8 mouse cellular contexts compared by ENCODE assay signal in the genomic region with DNA sequence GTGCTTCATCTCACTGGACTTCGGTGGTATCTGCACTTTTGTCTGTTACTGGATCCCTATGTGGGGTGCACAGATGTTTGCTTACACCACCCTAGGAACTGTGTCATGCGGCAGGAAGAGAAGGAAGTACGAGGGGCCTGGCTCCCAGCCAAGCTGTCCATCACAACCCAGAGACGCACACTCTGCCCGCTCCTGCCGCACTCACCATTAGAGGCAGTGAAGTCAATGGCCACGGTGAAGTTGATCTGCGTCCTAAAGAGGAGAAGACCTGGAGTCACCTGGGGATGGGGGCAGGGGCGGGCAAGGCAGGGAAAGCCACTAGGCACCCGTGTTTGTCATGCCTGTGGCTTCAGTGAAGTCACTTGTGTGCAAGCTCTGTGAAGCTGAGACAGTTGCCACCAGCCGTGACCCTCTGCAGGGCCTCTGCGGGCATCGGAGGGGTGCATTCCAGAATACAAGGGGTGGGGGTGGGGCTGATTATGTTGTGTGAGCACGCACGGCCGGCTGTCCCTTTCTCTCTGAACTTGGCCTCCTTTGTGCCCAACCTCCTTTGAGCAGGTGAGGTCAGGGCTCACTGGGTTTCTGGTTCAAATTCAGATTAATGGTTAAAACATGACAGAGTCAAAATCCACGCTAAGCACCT. TPM values are rescaled to one million over a fixed set of nuclear protein-coding genes. Genes with fewer than 3 reads are reported as not detected.
DNase-seq lines count a peak whose midpoint lies in the region; ATAC-seq and TF ChIP-seq lines count a peak whose summit lies in the region.

No protein-coding gene starts in this region.

- no peak for TF ChIP-seq EP300 in liver, embryonic 14.5 days (IDR thresholded peaks at IDR 0.05; ENCODE audit: low read depth)

- no peak for TF ChIP-seq CTCF in intestine, postnatal 0 days (IDR thresholded peaks at IDR 0.05; ENCODE audit: low read depth)
- TF ChIP-seq CTCF in bone marrow, adult 2 months (IDR thresholded peaks at IDR 0.05; ENCODE audit: control insufficient read depth, insufficient read depth, low read length) = no peak
- TF ChIP-seq CTCF in liver, embryonic 14.5 days (IDR thresholded peaks at IDR 0.05; ENCODE audit: low read depth) = no peak

- H3K27me3 ChIP-seq in intestine, embryonic 15.5 days (replicated peaks) = no peaks in the 10 kb centered on the region
- H3K27me3 ChIP-seq in intestine, postnatal 0 days (replicated peaks; ENCODE audit: control insufficient read depth, insufficient read depth, low read length) = no peaks in the 10 kb centered on the region
- H3K27me3 ChIP-seq in liver, embryonic 14.5 days (ENCODE audit: control insufficient read depth, insufficient read depth, low read length) = no peaks in the 10 kb centered on the region

- WGBS in intestine, embryonic 15.5 days = 15% methylated on average over 17 of the region's 17 CpGs
- WGBS in intestine, postnatal 0 days = 14% methylated on average over 17 of the region's 17 CpGs
- WGBS in bone marrow, adult 2 months = 4% methylated on average over 17 of the region's 17 CpGs
- WGBS in liver, embryonic 14.5 days (ENCODE audit: insufficient replicate concordance) = 7% methylated on average over 17 of the region's 17 CpGs

- no peak overlapping the region for H3K4me3 ChIP-seq in intestine, embryonic 15.5 days (replicated peaks)
- no peak overlapping the region for H3K4me3 ChIP-seq in intestine, postnatal 0 days (ENCODE audit: low read depth, low read length)
- no peak overlapping the region for H3K4me3 ChIP-seq in bone marrow, adult 2 months (replicated peaks; ENCODE audit: control insufficient read depth, low read depth, low read length)
- no peak overlapping the region for H3K4me3 ChIP-seq in liver, embryonic 14.5 days (ENCODE audit: insufficient read depth in 1 of 2, low read depth in 2 of 2, low read length in 2 of 2)

- no peak overlapping the region for H3K27ac ChIP-seq in intestine, embryonic 15.5 days
- H3K27ac ChIP-seq in intestine, postnatal 0 days (ENCODE audit: low read depth, low read length) = no peak overlapping the region
- H3K27ac ChIP-seq in bone marrow, adult 2 months (ENCODE audit: control insufficient read depth, insufficient read depth, low read depth, low read length, poor library complexity) = peak overlapping the region; percentile 36
- no peak overlapping the region for H3K27ac ChIP-seq in liver, embryonic 14.5 days

- peak; percentile 36; the same call in 1 of the 2 replicates for TF ChIP-seq POLR2A in bone marrow, adult 2 months (IDR thresholded peaks at IDR 0.05; ENCODE audit: borderline replicate concordance, control insufficient read depth, low read depth, low read length)

- peak in 1 of 3 experiments; percentile 17 for DNase-seq in liver, embryonic 14.5 days (ENCODE audit: low read depth in 3 of 3, low spot score in 3 of 3)
- peak; percentile 56 for DNase-seq in naive thymus-derived CD4-positive, alpha-beta T cell, adult 2 months (ENCODE audit: low read depth)
- no peak for DNase-seq in adipocyte (ENCODE audit: low spot score)
- DNase-seq in layer of hippocampus, adult 18-20 months (ENCODE audit: low spot score in 2 of 2) = no peak

- H3K9ac ChIP-seq in intestine, embryonic 15.5 days = no peak overlapping the region
- H3K9ac ChIP-seq in intestine, postnatal 0 days (ENCODE audit: low read depth, low read length) = no peak overlapping the region
- no peak overlapping the region for H3K9ac ChIP-seq in liver, embryonic 14.5 days (replicated peaks)

- no peaks in the 10 kb centered on the region for H3K36me3 ChIP-seq in intestine, embryonic 15.5 days
- H3K36me3 ChIP-seq in intestine, postnatal 0 days (ENCODE audit: control insufficient read depth, insufficient read depth) = no peaks in the 10 kb centered on the region
- H3K36me3 ChIP-seq in liver, embryonic 14.5 days (replicated peaks; ENCODE audit: control insufficient read depth, insufficient read depth, low read depth) = no peaks in the 10 kb centered on the region

- H3K9me3 ChIP-seq in intestine, embryonic 15.5 days = no peaks in the 10 kb centered on the region
- no peaks in the 10 kb centered on the region; the same call in 1 of the 2 replicates for H3K9me3 ChIP-seq in intestine, postnatal 0 days (ENCODE audit: control insufficient read depth)
- no peaks in the 10 kb centered on the region for H3K9me3 ChIP-seq in liver, embryonic 14.5 days (ENCODE audit: control insufficient read depth, low read length)

- H3K4me2 ChIP-seq in intestine, embryonic 15.5 days (replicated peaks) = no peak overlapping the region; the same call in 1 of the 2 replicates
- no peak overlapping the region for H3K4me2 ChIP-seq in intestine, postnatal 0 days (replicated peaks; ENCODE audit: low read depth)
- H3K4me2 ChIP-seq in liver, embryonic 14.5 days (ENCODE audit: low read depth) = peak overlapping the region; percentile 1; the same call in 1 of the 2 replicates

- peaks cover 32% of the 10 kb centered on the region for H3K4me1 ChIP-seq in intestine, embryonic 15.5 days (replicated peaks)
- H3K4me1 ChIP-seq in intestine, postnatal 0 days (replicated peaks; ENCODE audit: control insufficient read depth, insufficient read depth, low read length) = peaks cover 8% of the 10 kb centered on the region; the same call in 1 of the 2 replicates
- H3K4me1 ChIP-seq in bone marrow, adult 2 months (ENCODE audit: control insufficient read depth, insufficient read depth, low read length) = peaks cover 19% of the 10 kb centered on the region
- peaks cover 8 to 9% of the 10 kb centered on the region in 2 experiments for H3K4me1 ChIP-seq in liver, embryonic 14.5 days (replicated peaks; ENCODE audit: control insufficient read depth in 2 of 2, insufficient read depth in 2 of 2, low read length in 1 of 2)

- peak; percentile 24 for ATAC-seq in intestine, embryonic 15.5 days
- ATAC-seq in intestine, postnatal 0 days = no peak
- peak; percentile 86 to 87 for ATAC-seq in hematopoietic stem cell, adult 5-6 weeks (replicated peaks in 1 of 2; ENCODE audit: insufficient read depth in 1 of 2, low FRiP score in 2 of 2, low TSS enrichment in 1 of 2, low read depth in 1 of 2, poor library complexity in 2 of 2, severe bottlenecking in 2 of 2)
- no peak for ATAC-seq in liver, embryonic 14.5 days (ENCODE audit: insufficient read depth)

RNA-seq across cellular contexts. Expression of a gene that starts 50.6 kb away (rescaled TPM):
- 0.53 and 0.61 TPM in 2 replicates for polyA plus RNA-seq in intestine, embryonic 15.5 days (2015; fragmentation: Nextera tagmentation; extraction: Ambion mirVana)
- 0.20 TPM in 2 replicates for polyA plus RNA-seq in intestine, postnatal 0 days (2015; fragmentation: Nextera tagmentation; extraction: Ambion mirVana)
- polyA plus RNA-seq in bone marrow, adult 2 months (2011; ENCODE audit: insufficient read depth, insufficient read length, low replicate concordance, missing spikeins) = 217 and 514 TPM in 2 replicates
- total RNA-seq in hematopoietic stem cell, adult 5-6 weeks (2017) = 27.8 and 58.2 TPM in 2 replicates
- polyA plus RNA-seq in liver, embryonic 14.5 days (2012; rRNA removed) = 11.5 and 12.8 TPM in 2 replicates
- 3.7 and 4.1 TPM in 2 replicates for polyA plus RNA-seq in liver, embryonic 14.5 days (2014; fragmentation: Nextera tagmentation; extraction: Ambion mirVana)
- total RNA-seq in layer of hippocampus, adult 18-20 months (2021) = not detected

Comparison
In these comparisons a context has a peak if more than half of its experiments do, and no peak if none do; other contexts are left out.
1. ATAC-seq: peak in intestine, embryonic 15.5 days (single experiment) and hematopoietic stem cell, adult 5-6 weeks (2 of 2); none in intestine, postnatal 0 days (single experiment) and liver, embryonic 14.5 days (single experiment).
2. RNA of a gene that starts 50.6 kb away (polyA plus RNA-seq): 217 to 514 TPM in bone marrow, adult 2 months; 3.7 to 12.8 TPM in liver, embryonic 14.5 days, 0.53 to 0.61 TPM in intestine, embryonic 15.5 days and 0.20 TPM in intestine, postnatal 0 days; every median in the first group is over 10 times any median in the second.